Mouse (Mus musculus) splenic B cell, adult 2 months (primary cell): ENCODE measurements around the gene Slc17a3.

Source experiments
- DNase-seq: peaks from one replicate; pipeline ENCODE4 v3.0.0-alpha.2; 2011; ENCODE audit warnings: low read depth, low spot score
- H3K27me3 ChIP-seq: 2 replicates; pipeline ENCODE4 v1.6.1; 2012; ENCODE audit warnings: mild to moderate bottlenecking, low read length, moderate library complexity, mixed read lengths; ENCODE audit not compliant: control insufficient read depth, poor library complexity, insufficient read depth, severe bottlenecking
- H3K36me3 ChIP-seq: 2 replicates; pipeline ENCODE4 v1.6.1; 2012; ENCODE audit warnings: mild to moderate bottlenecking, low read length, moderate library complexity, mixed read lengths; ENCODE audit not compliant: control insufficient read depth, poor library complexity, insufficient read depth, severe bottlenecking

Slc17a3 gene

GRCm38 (mm10) chr13:23893269-23893593 is 54.0 kb downstream of the Slc17a3 start:
- no peaks in the 10 kb centered on the region for H3K36me3 ChIP-seq
- H3K27me3 ChIP-seq: no peaks in the 10 kb centered on the region
- DNase-seq: no peak

- DNase-seq: peak; percentile 48
- H3K36me3 ChIP-seq: no peaks in the 10 kb centered on the region
- no peaks in the 10 kb centered on the region for H3K27me3 ChIP-seq
Measured at GRCm38 (mm10) chr13:23898242-23898641, 59.0 kb downstream of the Slc17a3 start.

DNA sequence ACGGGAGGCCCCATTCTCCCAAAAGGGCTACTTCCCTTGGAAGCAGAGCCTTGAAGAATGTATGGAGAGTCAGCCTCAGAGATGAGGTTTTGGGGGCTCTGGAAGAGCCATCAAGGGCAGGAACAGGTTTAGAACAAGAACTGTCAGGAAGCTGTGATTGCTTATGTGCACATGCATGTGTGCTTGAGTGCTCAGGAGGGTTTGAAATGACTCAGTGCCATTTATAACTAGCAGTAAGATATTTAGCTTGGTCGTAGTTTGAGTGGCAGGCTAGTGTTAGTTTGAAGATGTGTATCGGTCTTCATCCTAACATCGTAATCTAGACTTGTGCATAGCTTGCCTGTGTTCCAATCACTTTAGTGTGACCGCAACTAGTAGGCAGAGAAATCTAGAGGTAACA is 67.7 kb downstream of the Slc17a3 start:
- DNase-seq: no peak
- no peaks in the 10 kb centered on the region for H3K36me3 ChIP-seq
- H3K27me3 ChIP-seq: no peaks in the 10 kb centered on the region

GRCm38 (mm10) chr13:23910121-23910520 is 70.9 kb downstream of the Slc17a3 start:
- DNase-seq: no peak
- Histone ChIP-seq H3K27me3 (no peaks in the 10 kb centered on the region), H3K36me3 (no peaks in the 10 kb centered on the region)
